Mouse (Mus musculus) kidney, adult 18-20 months (tissue): Measurements from ENCODE around the gene Nfic.
A peak's percentile ranks its signal among the peaks of the same experiment; 100 is the strongest.

Experiments
- DNase-seq: peaks from one replicate; pipeline ENCODE4 v3.0.0; 2021

Gene Nfic

DNA sequence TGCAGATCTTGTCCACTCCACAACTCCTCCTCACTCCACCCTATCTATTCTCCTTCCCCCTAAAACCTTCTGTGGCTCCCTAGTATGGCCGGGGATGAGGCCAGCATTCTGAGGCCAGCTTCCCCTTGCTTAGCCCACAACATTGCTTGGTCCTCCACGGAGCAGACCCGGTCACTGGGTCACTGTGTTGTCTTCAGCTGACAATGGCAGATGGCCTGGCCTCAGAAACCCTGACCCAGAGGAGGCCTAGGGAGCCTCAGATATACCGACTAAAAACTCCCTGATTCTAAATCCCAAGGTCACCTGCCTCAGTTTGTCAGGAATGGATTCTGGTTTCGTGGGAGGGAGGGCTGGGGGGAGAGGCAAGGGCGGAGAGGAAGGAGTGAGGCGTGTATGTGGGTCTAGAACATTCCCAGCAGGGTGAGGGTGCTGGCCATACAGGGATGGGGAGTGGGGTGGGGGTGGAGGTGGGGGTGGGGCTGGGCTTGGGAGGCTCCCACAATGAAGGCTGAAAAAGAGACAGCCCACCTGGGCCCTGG lies 53.1 kb downstream of the Nfic start:
- no peak for DNase-seq

- peak; percentile 78 for DNase-seq
These were observed 53.8 kb downstream of the Nfic start for GRCm38 (mm10) chr10:81401521-81402226.

GRCm38 (mm10) chr10:81401205-81401520 lies 54.3 kb downstream of the Nfic start:
- DNase-seq: no peak

GRCm38 (mm10) chr10:81400371-81401204 lies 54.8 kb downstream of the Nfic start:
- DNase-seq: no peak

DNA sequence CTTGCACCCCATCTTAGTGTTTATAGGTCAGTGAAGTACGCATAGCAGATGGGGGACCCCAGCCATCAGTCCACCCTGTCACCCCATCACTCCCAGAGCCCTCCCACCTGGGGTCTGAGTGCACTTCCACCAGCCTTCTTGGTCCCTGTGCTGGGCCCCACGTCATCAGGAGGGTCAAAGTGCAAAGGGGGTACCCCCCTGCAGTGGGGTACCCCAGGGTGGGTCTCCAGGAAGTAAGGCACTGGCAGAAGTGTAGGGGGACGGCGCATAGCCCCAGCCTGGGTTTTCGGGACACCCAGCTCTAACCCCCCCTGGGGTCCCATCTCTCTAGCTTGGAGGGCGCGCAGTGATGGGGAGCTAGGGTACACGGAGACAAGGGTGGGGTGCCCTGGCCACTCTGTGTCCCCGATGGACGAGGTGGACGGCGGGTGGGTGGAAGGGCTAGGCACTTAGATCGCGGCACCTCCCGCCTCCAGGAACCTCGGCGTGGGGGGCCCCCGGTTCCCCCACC lies 55.6 kb downstream of the Nfic start:
- DNase-seq: no peak

DNA sequence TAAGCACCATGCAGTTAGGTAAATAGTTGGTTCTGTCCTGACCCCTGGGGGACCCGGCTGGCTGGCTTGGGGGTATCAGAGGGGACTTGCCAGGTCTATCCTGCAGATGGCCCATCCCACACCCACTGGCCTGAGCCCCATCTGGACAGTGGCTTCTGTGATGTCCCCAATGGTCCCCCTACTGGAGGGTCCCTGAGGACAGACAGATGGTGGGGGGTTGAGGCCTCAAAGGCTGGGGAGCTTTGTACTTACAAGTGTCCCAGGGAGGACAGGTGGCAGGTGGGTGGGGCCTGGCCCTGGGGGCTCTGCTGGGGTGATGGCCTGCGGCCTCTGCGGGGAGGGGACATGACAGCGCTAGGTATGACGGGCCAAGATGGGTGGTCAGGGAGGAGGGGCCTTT lies 56.1 kb downstream of the Nfic start:
- DNase-seq: no peak

GRCm38 (mm10) chr10:81396749-81397148 lies 58.7 kb downstream of the Nfic start:
- DNase-seq: no peak

GRCm38 (mm10) chr10:81395865-81396264 lies 59.6 kb downstream of the Nfic start:
- DNase-seq: no peak

- peak; percentile 79 for DNase-seq
These were observed 60.3 kb downstream of the Nfic start for GRCm38 (mm10) chr10:81395127-81395526.

GRCm38 (mm10) chr10:81393456-81394063 lies 61.9 kb downstream of the Nfic start:
- DNase-seq: peak; percentile 64

- DNase-seq: peak; percentile 75
These were observed 62.7 kb downstream of the Nfic start, which contains the start of gene Smim24 for GRCm38 (mm10) chr10:81392781-81393185. Smim24 (plus strand) TSS chr10:81393051.

DNA sequence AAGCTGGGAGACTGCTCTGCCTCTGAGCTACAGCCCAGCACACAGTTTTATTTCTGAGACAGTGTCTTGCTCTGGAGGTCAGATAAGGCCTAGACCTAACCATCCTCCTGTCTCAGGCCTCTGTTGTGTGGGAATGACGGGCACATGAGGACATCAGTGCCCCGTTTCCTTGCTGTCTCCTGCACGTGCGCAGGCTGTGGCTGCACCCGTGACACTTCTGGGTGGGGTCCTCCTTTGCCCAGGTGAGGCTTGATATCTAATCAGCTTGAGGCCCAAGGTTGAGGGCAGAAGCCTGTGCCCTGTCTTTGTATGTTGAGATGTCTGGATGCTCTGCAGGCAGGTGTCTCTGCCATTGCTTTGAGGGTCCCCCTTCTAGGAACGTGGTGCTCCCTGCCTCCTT lies 63.2 kb downstream of the Nfic start:
- DNase-seq: no peak

GRCm38 (mm10) chr10:81390678-81390965 lies 64.8 kb downstream of the Nfic start:
- no peak for DNase-seq

DNA sequence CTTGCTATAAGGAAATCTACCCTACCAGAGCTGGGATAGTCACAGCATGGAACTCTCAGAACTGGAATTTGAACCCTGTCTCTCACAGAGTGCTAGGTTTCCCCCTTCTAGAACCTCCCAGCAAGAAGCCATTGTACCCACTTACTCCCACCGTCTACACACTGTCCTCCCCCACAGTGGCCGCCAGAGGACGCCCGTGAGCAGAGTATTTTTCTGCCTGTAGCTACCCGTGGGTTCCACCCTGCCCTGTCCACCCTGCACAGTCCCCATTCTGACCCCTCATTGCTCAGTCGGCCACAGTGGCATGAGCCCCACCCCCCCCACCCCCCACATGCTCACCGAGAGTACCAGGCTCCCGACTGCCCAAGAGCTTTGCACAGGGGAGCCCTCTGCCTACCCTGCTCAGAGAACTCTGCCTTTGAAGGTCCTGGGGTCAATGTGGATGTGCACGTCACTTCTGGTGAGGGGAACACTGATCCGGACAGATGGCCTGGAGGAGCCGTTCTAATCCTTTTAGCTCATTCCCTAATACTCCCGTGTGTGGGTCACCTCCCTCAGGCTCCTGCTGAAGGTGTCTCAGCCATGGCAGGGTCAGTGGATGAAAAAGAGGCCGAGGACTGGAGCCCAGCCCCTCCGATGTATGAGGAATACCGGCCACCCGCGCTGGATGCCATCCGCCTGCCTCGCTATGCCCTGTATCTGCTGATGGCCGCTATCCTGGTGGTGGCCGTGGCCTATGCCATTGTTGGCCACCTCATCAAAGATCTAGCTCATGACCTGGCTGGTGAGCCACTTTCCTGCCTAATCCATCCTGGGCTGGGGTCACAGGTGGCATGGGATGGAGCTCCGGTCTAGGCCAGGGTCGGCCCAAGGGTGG lies 65.4 kb downstream of the Nfic start:
- DNase-seq: peak; percentile 85

DNA sequence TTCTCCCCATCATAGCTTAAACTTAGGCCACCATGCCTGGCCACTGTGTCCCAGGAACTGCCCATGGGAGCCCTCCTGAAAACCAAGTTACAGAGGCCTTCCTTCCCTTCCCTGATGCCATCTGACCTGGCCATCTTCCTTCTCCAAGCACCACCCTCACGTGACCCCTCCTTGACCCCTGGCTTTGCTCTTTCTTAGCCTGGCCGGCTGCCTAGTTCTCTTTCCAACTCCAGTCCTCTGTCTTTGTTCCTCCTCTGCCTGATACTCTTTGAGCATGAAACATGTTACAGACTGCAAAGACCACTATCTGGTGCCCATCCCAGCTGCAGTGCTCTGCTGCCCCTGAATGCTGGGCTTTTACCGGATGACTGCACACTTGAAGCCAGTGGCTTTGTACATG lies 66.1 kb downstream of the Nfic start:
- DNase-seq: peak; percentile 66

DNA sequence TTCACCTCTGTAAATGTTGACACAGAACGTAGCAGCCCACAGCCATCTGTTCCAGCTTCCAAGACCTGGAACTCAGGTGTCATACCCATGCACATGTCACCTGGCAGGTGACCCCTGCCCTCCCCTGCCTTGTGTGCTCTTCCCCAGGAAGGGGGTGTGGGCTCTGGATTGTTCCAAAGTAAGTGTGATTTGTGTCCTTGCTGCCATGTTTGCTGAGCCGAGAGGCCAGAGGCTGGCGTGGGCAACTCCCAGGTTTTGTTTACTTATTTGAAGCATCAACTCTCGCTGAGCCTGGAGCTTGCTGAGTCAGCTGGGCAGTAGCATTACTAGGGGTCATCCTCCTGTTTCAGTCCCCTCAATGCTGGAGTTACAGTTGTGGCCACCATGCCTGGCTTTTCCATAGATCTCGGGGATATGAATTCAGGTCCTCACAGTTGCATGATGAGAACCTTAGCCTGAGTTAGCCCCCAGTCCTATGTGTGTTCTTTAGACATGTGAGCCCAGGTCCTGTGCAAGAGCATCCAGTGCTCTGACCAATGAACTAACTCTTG lies 66.9 kb downstream of the Nfic start, which contains the start of gene Gm48552:
Gene Gm48552 (plus strand): TSS at position 501 of the 551 bp plus-strand sequence.
- no peak for DNase-seq

DNA sequence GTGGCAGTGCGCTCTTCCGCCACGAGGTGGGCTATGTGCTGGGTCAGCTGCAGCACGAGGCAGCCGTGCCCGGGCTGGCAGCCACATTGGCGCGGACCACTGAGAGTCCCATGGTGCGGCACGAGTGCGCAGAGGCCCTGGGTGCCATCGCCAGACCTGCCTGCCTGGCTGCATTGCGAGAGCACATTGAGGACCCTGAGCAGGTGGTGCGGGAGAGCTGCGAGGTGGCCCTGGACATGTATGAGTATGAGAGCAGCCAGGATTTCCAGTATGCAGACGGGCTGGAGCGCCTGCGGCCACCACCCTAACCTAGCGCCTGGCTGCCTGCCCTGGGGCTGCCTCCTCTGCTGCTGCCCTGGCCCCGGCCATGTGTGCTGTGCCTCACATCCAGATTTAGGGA lies 67.7 kb downstream of the Nfic start:
- DNase-seq: no peak

DNA sequence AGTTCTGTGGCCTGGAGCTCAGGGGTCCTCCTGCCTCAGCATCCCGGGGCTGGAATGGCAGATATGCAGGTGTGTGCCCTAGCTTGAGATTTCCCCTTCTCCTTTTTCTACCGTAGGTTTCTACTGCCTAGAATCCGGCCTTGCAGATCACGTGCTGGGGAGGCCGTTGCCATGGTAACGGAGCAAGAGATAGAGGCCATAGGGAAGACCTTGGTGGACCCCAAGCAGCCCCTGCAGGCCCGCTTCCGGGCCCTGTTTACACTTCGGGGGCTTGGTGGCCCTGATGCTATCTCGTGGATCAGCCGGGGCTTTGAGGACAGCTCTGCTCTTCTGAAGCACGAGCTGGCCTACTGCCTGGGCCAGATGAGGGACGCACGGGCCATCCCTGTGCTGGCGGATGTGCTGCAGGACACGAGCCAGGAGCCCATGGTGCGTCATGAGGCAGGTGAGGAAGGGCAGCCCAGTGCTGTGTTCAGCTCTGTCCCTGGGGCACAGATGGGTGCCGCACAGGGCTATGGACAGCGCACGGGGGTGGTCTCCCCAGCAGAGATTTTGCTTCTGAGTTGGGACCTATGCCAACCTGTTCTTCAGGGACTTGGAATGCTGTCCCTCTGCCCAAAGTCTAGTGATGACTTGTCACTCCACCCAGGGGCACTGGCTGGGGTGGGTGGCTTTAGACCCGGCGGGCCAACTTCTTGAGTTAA lies 69.7 kb downstream of the Nfic start:
- no peak for DNase-seq

DNA sequence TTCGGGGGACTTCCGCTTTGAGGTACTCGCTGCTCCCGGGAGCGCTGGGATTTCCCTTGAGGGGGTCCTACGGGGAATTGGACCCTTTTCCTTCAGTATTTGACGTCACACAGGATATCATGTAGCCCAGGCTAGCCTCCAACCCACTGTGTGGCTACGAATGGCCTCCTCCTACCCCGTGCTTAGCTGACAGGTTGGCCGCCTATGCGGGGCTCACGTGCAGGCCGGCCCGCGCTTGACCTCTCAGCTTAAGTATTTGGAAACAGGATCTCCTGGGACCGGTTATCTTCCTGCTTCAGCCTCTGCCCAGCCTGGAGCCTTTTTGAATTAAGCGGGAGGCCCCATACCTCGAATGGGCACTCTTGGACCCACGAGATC lies 70.8 kb downstream of the Nfic start:
- DNase-seq: peak; percentile 25

GRCm38 (mm10) chr10:81383802-81384604 lies 71.4 kb downstream of the Nfic start, which contains the start of the genes Dohh and Gm48551:
Dohh (plus strand) TSS chr10:81384428.
Gm48551 (plus strand) TSS chr10:81384466.
- peak; percentile 99 for DNase-seq

GRCm38 (mm10) chr10:81382039-81382438 lies 73.4 kb downstream of the Nfic start:
- no peak for DNase-seq
